Mouse (Mus musculus) bone marrow, adult 2 months (tissue): ENCODE results near the gene Grid2ip.

Experiments used
- CTCF ChIP-seq: fragments of 200-500 bp; IDR thresholded peaks from 2 replicates; pipeline ENCODE4 v1.5.1; 2011; ENCODE audit warnings: low read length, control low read depth; ENCODE audit not compliant: control insufficient read depth, insufficient read depth
- POLR2A ChIP-seq: fragments of 200-500 bp; IDR thresholded peaks from 2 replicates; pipeline ENCODE4 v1.6.1; 2011; ENCODE audit warnings: low read depth, mild to moderate bottlenecking, control low read depth, low read length, borderline replicate concordance; ENCODE audit not compliant: control insufficient read depth

DNA sequence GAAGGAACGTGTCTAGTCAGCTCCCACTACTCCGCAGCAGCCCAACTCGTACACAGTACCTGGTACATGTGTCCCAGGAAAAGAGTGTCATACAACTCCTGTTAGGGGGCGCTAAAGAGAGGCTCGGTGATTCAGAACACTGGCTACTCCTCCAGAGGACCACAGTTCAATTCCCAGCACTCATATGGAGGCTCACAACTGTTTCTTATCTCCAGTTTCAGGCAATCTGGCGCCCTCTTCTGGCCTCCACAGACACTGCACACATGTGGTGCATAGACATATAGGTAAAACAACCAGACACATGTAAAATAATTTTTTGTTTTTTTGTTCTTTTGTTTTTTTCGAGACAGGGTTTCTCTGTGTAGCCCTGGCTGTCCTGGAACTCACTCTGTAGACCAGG is 37.0 kb downstream of the Grid2ip start:
- TF ChIP-seq POLR2A (no peak), CTCF (no peak; the same call in 1 of the 2 replicates)
